Mouse (Mus musculus): Measurements from ENCODE around the gene Gm9903.

DNA sequence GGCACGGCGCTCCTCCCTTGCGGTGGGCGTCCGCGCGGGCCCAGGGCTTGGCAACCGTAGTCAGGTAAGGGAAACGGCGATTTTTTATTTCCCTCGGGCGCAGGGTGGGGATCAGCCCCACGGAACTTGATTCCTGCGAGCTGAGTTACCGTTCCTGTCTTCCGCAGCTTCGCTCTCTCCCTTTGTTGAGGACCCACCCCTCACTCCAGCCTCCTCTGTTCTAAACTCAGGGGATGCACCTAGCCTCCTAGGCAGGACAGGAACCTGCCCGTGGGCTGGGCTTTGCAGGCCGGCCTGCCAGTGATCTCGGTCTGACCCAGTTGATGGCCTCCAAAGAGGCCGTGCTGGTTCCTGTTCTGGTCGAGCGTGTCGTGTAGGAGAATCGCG is 28.9 kb downstream of the Gm9903 start:
- no peak for TF ChIP-seq USF1 (IDR thresholded peaks at IDR 0.05; ENCODE audit: low read depth, low read length)
- no peak for TF ChIP-seq KAT2A (IDR thresholded peaks at IDR 0.05; ENCODE audit: insufficient replicate concordance, low read length)
- TF ChIP-seq CTCF (conservative IDR thresholded peaks at IDR 0.05 in 1 of 2, IDR thresholded peaks at IDR 0.05 in 1 of 2; ENCODE audit: low read depth in 2 of 2, low read length in 2 of 2), result no peak
- TF ChIP-seq POLR2A (IDR thresholded peaks at IDR 0.05; ENCODE audit: low read depth, low read length), result no peak
- TF ChIP-seq MEF2A (IDR thresholded peaks at IDR 0.05; ENCODE audit: borderline replicate concordance, low read depth, low read length), result 0 out of 2 replicates have a peak, but pooled peaks have one; percentile 5
- no peak for TF ChIP-seq POLR2AphosphoS2 (IDR thresholded peaks at IDR 0.05; ENCODE audit: low read depth, low read length)
- no peak for TF ChIP-seq EP300 (IDR thresholded peaks at IDR 0.05; ENCODE audit: low read length)
- TF ChIP-seq CHD2 (IDR thresholded peaks at IDR 0.05; ENCODE audit: low read length), result no peak
- TF ChIP-seq USF2 (conservative IDR thresholded peaks at IDR 0.05; ENCODE audit: low read depth, low read length), result no peak

Measured in CH12.LX (cell line).